Mouse (Mus musculus): ENCODE results near the gene Aldh9a1. TPM values are rescaled to one million over a fixed set of nuclear protein-coding genes. Genes with fewer than 3 reads are reported as not detected.

Gene Aldh9a1
- polyA plus RNA-seq (2012; rRNA removed): 33.2 and 33.5 TPM in 2 replicates

DNA sequence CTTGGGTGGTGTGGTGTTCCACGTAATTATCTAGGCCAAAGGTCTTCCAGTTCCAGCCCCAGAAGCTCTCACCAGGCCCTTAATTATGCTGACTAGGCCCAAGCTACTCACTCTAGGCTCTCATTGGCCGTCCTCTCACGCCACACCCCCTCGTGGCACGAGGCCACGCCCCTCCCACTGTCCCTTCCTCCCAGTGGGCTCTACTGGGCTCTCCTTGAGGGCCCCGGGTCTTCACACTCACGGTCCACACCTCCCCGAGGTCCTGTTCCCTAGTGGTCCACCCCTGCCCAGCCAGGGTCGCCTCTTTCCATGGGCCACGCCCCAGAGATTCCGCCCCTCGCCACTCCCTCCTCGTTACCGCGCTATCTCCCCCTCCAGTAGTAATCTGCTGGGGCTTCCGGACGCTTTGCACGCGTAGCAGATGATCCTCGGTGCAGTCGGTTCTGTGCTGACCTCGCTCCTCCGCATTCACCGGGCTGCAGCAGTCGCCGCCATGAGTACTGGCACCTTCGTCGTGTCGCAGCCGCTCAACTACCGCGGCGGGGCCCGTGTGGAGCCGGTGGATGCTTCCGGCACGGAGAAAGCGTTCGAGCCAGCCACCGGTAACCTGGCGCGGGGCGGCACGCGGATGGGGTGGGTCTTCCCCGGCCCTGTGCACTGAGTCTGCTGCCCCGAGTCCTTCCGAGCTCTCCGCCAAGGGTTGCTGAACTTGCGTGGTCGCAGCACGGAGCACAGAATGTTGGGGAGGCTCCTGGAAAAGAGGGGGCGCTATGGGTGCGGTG, at the start of gene Aldh9a1:
Gene Aldh9a1, plus strand, starts transcription at position 177 of the 782 bp plus-strand sequence.
- under 1% methylated on average over 55 of the region's 55 CpGs for WGBS
- peak; percentile 79 for DNase-seq
- Histone ChIP-seq H3K27me3 (ENCODE audit: control insufficient read depth, insufficient read depth, low read length) (no peaks in the 10 kb centered on the region), H3K27ac (ENCODE audit: control insufficient read depth, insufficient read depth, low read length) (peak within 1 kb of the TSS; percentile 52; the same call in 1 of the 2 replicates), H3K36me3 (ENCODE audit: control insufficient read depth, insufficient read depth, low read length) (peaks cover 9% of the 10 kb centered on the region; the same call in 1 of the 2 replicates), H3K4me1 (replicated peaks; ENCODE audit: control insufficient read depth, insufficient read depth, low read length) (peaks cover 4% of the 10 kb centered on the region; the same call in 1 of the 2 replicates), H3K4me3 (ENCODE audit: control insufficient read depth, insufficient read depth, low read length) (peak within 1 kb of the TSS; percentile 70)
- TF ChIP-seq POLR2A (IDR thresholded peaks at IDR 0.05; ENCODE audit: control insufficient read depth, extremely low read depth, insufficient read depth, low read length, poor library complexity) (peak; percentile 61; the same call in 1 of the 2 replicates), CTCF (IDR thresholded peaks at IDR 0.05; ENCODE audit: borderline replicate concordance, control insufficient read depth, extremely low read depth, insufficient read depth, low read length, poor library complexity) (no peak; the same call in 1 of the 2 replicates)

- Histone ChIP-seq H3K27me3 (ENCODE audit: control insufficient read depth, insufficient read depth, low read length) (no peaks in the 10 kb centered on the region), H3K36me3 (ENCODE audit: control insufficient read depth, insufficient read depth, low read length) (no peaks in the 10 kb centered on the region), H3K4me1 (replicated peaks; ENCODE audit: control insufficient read depth, insufficient read depth, low read length) (peaks cover 8% of the 10 kb centered on the region; the same call in 1 of the 2 replicates), H3K27ac (ENCODE audit: control insufficient read depth, insufficient read depth, low read length) (no peak overlapping the region), H3K4me3 (ENCODE audit: control insufficient read depth, insufficient read depth, low read length) (no peak overlapping the region)
- TF ChIP-seq POLR2A (IDR thresholded peaks at IDR 0.05; ENCODE audit: control insufficient read depth, extremely low read depth, insufficient read depth, low read length, poor library complexity): no peak
- no peak for TF ChIP-seq CTCF (IDR thresholded peaks at IDR 0.05; ENCODE audit: borderline replicate concordance, control insufficient read depth, extremely low read depth, insufficient read depth, low read length, poor library complexity)
- 90% methylated on average over 2 of the region's 2 CpGs for WGBS
- DNase-seq: no peak
Measured at GRCm38 (mm10) chr1:167300122-167300521, 49.7 kb upstream of the Aldh9a1 start.

DNA sequence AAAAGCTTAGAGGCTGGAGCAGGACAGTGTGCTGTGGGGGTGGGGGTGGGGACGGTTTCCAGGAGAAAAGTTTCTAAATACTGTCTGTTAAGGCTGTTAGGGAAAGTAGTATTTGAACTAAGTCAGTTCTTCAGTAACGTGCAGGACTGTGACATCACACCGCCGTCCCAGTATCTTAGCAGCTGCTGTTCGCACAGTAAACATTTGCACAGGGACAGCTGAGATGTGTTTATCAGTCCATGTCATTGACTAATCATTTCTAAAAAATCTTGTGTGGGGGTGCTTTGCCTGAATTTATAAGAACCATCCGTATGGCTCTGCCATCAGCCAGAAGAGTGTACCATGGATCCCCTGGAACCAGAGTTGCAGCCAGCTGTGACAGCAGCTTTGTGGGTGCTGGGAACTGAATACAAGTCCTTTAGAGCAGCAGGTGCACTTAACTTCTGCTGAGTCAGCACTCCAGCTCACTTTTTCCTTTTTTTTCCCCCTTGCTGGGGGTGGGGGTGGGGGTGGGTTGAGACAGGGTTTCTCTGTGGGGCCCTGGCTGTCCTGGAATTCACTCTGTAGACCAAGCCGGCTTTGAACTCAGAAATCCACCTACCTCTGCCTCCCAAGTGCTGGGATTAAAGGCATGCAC, 44.2 kb upstream of the Aldh9a1 start:
- no peak for DNase-seq
- Histone ChIP-seq H3K4me3 (ENCODE audit: control insufficient read depth, insufficient read depth, low read length) (no peak overlapping the region), H3K27ac (ENCODE audit: control insufficient read depth, insufficient read depth, low read length) (no peak overlapping the region), H3K36me3 (ENCODE audit: control insufficient read depth, insufficient read depth, low read length) (no peaks in the 10 kb centered on the region), H3K4me1 (replicated peaks; ENCODE audit: control insufficient read depth, insufficient read depth, low read length) (peaks cover 13% of the 10 kb centered on the region), H3K27me3 (ENCODE audit: control insufficient read depth, insufficient read depth, low read length) (no peaks in the 10 kb centered on the region)
- no peak for TF ChIP-seq CTCF (IDR thresholded peaks at IDR 0.05; ENCODE audit: borderline replicate concordance, control insufficient read depth, extremely low read depth, insufficient read depth, low read length, poor library complexity)
- no peak for TF ChIP-seq POLR2A (IDR thresholded peaks at IDR 0.05; ENCODE audit: control insufficient read depth, extremely low read depth, insufficient read depth, low read length, poor library complexity)
- WGBS: 89% methylated on average over 7 of the region's 7 CpGs

DNA sequence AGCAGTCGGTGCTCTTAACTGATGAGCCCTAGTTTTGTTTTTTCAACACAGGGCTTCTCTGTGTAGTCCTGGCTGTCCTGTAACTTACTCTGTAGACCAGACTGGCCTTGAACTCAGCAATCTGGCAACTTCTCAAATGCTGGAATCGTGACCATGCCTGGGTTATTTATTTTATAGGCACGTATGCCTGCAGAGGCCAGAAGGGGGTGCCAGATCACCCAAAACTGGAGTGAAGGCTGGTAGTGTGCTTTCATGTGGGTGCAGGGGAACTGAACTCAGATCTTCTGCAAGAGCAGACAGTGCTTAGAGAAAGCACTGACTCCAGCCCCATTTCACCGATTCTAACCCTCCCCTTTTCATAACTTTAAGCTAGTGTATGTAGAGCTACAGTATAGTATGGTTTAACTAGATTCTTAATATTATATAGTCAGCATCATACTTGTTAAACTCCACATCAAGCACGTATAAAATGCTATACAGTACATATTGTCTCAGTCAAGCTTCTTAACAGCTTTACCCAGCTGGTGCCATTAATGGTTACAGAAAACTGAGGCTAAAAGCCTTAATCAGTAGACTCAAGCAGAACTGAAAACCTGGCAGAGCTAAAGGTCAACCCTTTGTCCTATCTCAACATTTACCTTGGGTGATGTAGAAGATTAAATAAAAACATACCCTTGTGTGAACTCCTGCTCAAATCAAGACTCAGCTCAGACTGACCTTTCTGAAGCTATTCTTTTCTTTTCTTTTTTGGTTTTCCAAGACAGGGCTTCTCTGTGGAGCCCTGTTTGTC, 43.1 kb upstream of the Aldh9a1 start:
- 40% methylated on average over 5 of the region's 5 CpGs for WGBS
- peak; percentile 80 for DNase-seq
- H3K4me1 ChIP-seq (replicated peaks; ENCODE audit: control insufficient read depth, insufficient read depth, low read length): peaks cover 13% of the 10 kb centered on the region
- H3K27ac ChIP-seq (ENCODE audit: control insufficient read depth, insufficient read depth, low read length): no peak overlapping the region
- H3K36me3 ChIP-seq (ENCODE audit: control insufficient read depth, insufficient read depth, low read length): no peaks in the 10 kb centered on the region
- H3K27me3 ChIP-seq (ENCODE audit: control insufficient read depth, insufficient read depth, low read length): no peaks in the 10 kb centered on the region
- no peak overlapping the region for H3K4me3 ChIP-seq (ENCODE audit: control insufficient read depth, insufficient read depth, low read length)
- TF ChIP-seq POLR2A (IDR thresholded peaks at IDR 0.05; ENCODE audit: control insufficient read depth, extremely low read depth, insufficient read depth, low read length, poor library complexity) (no peak), CTCF (IDR thresholded peaks at IDR 0.05; ENCODE audit: borderline replicate concordance, control insufficient read depth, extremely low read depth, insufficient read depth, low read length, poor library complexity) (peak; percentile 23; the same call in 1 of the 2 replicates)

DNA sequence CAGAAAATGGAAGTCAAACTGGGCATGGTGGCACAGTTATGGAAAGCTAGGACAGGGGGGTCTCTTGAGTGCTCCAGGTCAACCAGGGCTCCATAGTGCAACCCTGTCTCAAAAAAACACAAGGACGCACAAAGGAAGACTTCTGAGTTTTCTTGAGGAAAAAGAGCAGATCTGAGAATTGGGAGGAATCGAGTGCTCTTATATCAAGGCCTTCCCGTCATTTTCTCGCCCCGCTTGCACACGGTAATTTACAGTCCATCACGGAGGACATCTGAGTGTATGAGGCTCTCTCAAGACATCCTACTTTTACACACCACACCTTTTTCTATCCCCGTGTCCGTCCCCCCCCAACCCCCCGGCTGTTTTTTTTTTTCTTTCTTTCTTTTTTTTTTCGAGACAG, 42.1 kb upstream of the Aldh9a1 start:
- WGBS: 37% methylated on average over 11 of the region's 11 CpGs
- peak overlapping the region; percentile 75 for H3K4me3 ChIP-seq (ENCODE audit: control insufficient read depth, insufficient read depth, low read length)
- TF ChIP-seq CTCF (IDR thresholded peaks at IDR 0.05; ENCODE audit: borderline replicate concordance, control insufficient read depth, extremely low read depth, insufficient read depth, low read length, poor library complexity) (no peak), POLR2A (IDR thresholded peaks at IDR 0.05; ENCODE audit: control insufficient read depth, extremely low read depth, insufficient read depth, low read length, poor library complexity) (no peak)
- H3K36me3 ChIP-seq (ENCODE audit: control insufficient read depth, insufficient read depth, low read length): no peaks in the 10 kb centered on the region
- H3K27me3 ChIP-seq (ENCODE audit: control insufficient read depth, insufficient read depth, low read length): no peaks in the 10 kb centered on the region
- H3K27ac ChIP-seq (ENCODE audit: control insufficient read depth, insufficient read depth, low read length): no peak overlapping the region
- H3K4me1 ChIP-seq (replicated peaks; ENCODE audit: control insufficient read depth, insufficient read depth, low read length): peaks cover 13% of the 10 kb centered on the region
- DNase-seq: no peak
